ENCODE assay signal across 18 mouse cellular contexts in the genomic region with DNA sequence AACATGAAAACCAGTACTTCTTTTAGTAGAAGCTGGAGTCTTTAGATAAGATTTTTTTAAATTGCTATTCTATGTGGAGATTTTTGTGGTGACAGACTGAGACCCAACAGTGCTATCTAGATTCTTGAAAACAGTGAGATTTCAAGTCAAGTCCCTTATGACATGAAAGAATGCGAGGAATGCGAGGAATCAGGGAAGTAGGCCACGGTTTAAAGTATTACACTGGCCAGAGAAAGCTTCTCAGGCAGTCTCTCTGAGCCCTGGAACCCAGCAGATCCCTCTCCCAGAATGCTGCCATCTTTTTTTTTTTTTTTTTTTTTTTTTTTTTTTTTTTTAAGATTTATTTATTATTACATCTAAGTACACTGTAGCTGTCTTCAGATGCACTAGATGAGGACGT. TPM values are rescaled to one million over a fixed set of nuclear protein-coding genes. Genes with fewer than 3 reads are reported as not detected.
DNase-seq lines count a peak whose midpoint lies in the region; ATAC-seq and TF ChIP-seq lines count a peak whose summit lies in the region.
"Had no signal": no experiment of that assay in that cellular context is flagged by ENCODE, and none has a peak within 500 bp of the region (broad histone marks: within the 10 kb centered on the region; RNA-seq: fewer than 3 reads in every experiment).

No protein-coding gene starts in this region.

- no peak for DNase-seq in kidney, adult 8-10 months
- peak; percentile 34 for DNase-seq in 3134 (ENCODE audit: extremely low read depth, insufficient read length, low spot score)
- DNase-seq in ES-E14 (ENCODE audit: low read depth, low spot score) = no peak
- DNase-seq in embryo, embryonic 9.5 days (ENCODE audit: extremely low spot score) = peak; percentile 25
- no peak for DNase-seq in urinary bladder, postnatal 10 days (ENCODE audit: low spot score)
- DNase-seq in adrenal gland, adult (ENCODE audit: inconsistent age in 2 of 2, low spot score in 1 of 2) = no peak
- DNase-seq: adrenal gland, postnatal 36 days; cerebellum, postnatal 14 days; gastrocnemius, postnatal 14 days; heart, postnatal 4 days; liver; retina, postnatal 1 day had no signal

- no peak overlapping the region for H3K9ac ChIP-seq in kidney, embryonic 16.5 days (replicated peaks; ENCODE audit: low read length)
- no peak overlapping the region for H3K9ac ChIP-seq in ES-E14 (ENCODE audit: insufficient read depth, low read depth, low read length, poor library complexity, severe bottlenecking)

- H3K4me1 ChIP-seq in kidney, embryonic 16.5 days (ENCODE audit: insufficient read depth, low read length) = peaks cover 14% of the 10 kb centered on the region
- H3K4me1 ChIP-seq in ES-E14 (ENCODE audit: control insufficient read depth in 2 of 2, insufficient read depth in 2 of 2, low read length in 2 of 2, poor library complexity in 1 of 2) = peaks cover 8 to 10% of the 10 kb centered on the region in 2 experiments
- H3K4me1 ChIP-seq: megakaryocyte, embryonic 14.5 days had no signal

- H3K4me3 ChIP-seq in kidney, embryonic 16.5 days (ENCODE audit: low read length) = no peak overlapping the region
- H3K4me3 ChIP-seq in ES-E14 (ENCODE audit: insufficient read depth in 1 of 2, low read depth in 1 of 2, low read length in 2 of 2, poor library complexity in 1 of 2, severe bottlenecking in 1 of 2) = no peak overlapping the region
- H3K4me3 ChIP-seq: layer of hippocampus, adult 2 months; megakaryocyte, embryonic 14.5 days had no signal

- in situ Hi-C loops in ES-E14 (cut with MboI; ENCODE audit: low sequenced_read_pairs in 2 of 2, unreplicated experiment in 2 of 2) = no loop called here

- H3K27ac ChIP-seq in kidney, embryonic 16.5 days (ENCODE audit: low read length) = no peak overlapping the region; the same call in 1 of the 2 replicates
- no peak overlapping the region; the same call in 1 of the 2 replicates for H3K27ac ChIP-seq in ES-E14 (ENCODE audit: insufficient read depth, low read depth, low read length, poor library complexity, severe bottlenecking)
- H3K27ac ChIP-seq: layer of hippocampus, adult 2 months had no signal

- H3K4me2 ChIP-seq in kidney, embryonic 16.5 days (replicated peaks; ENCODE audit: low read depth, low read length) = no peak overlapping the region
- H3K4me2 ChIP-seq: heart, embryonic 11.5 days had no signal

- WGBS in kidney, embryonic 16.5 days = 53% methylated on average over 4 of the region's 4 CpGs

- peak; percentile 59; the same call in 1 of the 2 replicates for ATAC-seq in kidney, embryonic 16.5 days (ENCODE audit: low FRiP score, low TSS enrichment)
- no peak for ATAC-seq in erythroblast, adult 5-6 weeks (replicated peaks; ENCODE audit: low FRiP score, poor library complexity, severe bottlenecking)
- ATAC-seq: forebrain, embryonic 16.5 days had no signal

- H3K9me3 ChIP-seq in kidney, embryonic 16.5 days (ENCODE audit: low read length) = no peaks in the 10 kb centered on the region
- no peaks in the 10 kb centered on the region for H3K9me3 ChIP-seq in ES-E14 (ENCODE audit: control insufficient read depth, insufficient read depth, low read depth, low read length)
- H3K9me3 ChIP-seq: megakaryocyte, embryonic 14.5 days had no signal

- no peaks in the 10 kb centered on the region for H3K27me3 ChIP-seq in kidney, embryonic 16.5 days (ENCODE audit: insufficient read depth, low read length)
- H3K27me3 ChIP-seq: megakaryocyte, embryonic 14.5 days had no signal

- no peaks in the 10 kb centered on the region for H3K36me3 ChIP-seq in kidney, embryonic 16.5 days (ENCODE audit: insufficient read depth, low read length)
- H3K36me3 ChIP-seq in ES-E14 (ENCODE audit: control insufficient read depth, insufficient read depth, low read length, poor library complexity, severe bottlenecking) = peaks cover 4% of the 10 kb centered on the region

TF ChIP-seq in ES-E14, 5 proteins besides CTCF, POLR2A, EP300 and RAD21:
- TF ChIP-seq ZC3H11A (IDR thresholded peaks at IDR 0.05; ENCODE audit: borderline replicate concordance, low read depth, low read length) (no peak), CHD2 (IDR thresholded peaks at IDR 0.05; ENCODE audit: low read depth, low read length) (no peak), MAFK (IDR thresholded peaks at IDR 0.05; ENCODE audit: insufficient read depth, low read depth, low read length) (no peak), ZNF384 (IDR thresholded peaks at IDR 0.05; ENCODE audit: low read depth, low read length) (peak; percentile 75), HCFC1 (IDR thresholded peaks at IDR 0.05; ENCODE audit: borderline replicate concordance, insufficient read depth, low read length) (no peak)

RNA-seq across cellular contexts. Expression of a gene that starts 16.2 kb away (rescaled TPM):
- 92.7 and 96.4 TPM in 2 replicates for polyA plus RNA-seq in kidney, embryonic 16.5 days (2015; fragmentation: Nextera tagmentation; extraction: Ambion mirVana)
- 346 and 466 TPM in 2 replicates for total RNA-seq in ES-E14 (2012; rRNA removed)
- total RNA-seq in erythroblast, adult 5-6 weeks (2015; ENCODE audit: low replicate concordance) = not detected in 2 replicates
- total RNA-seq in erythroblast, adult 5-6 weeks (2017; ENCODE audit: low replicate concordance) = 0.14 TPM in 1 of 2 replicates, not detected in the other

Comparison
In these comparisons a context has a peak if more than half of its experiments do, and no peak if none do; other contexts are left out.
1. DNase-seq: peak in 3134 (single experiment) and embryo, embryonic 9.5 days (single experiment); none in kidney, adult 8-10 months (0 of 2), ES-E14 (single experiment), urinary bladder, postnatal 10 days (single experiment) and adrenal gland, adult (0 of 2).
2. RNA of a gene that starts 16.2 kb away (total RNA-seq): 346 to 466 TPM in ES-E14; 0.14 TPM in erythroblast, adult 5-6 weeks; every median in the first group is over 100 times any median in the second.